Mouse (Mus musculus) right cerebral cortex, postnatal 36 days (tissue): Measurements from ENCODE around the gene Ankrd33.

Experiments
- DNase-seq, 2 experiments: peaks; one replicate each; pipeline ENCODE4 v3.0.0; 2022; ENCODE audit warnings: low spot score in 2 of 2, mixed read lengths in 1 of 2

Gene Ankrd33

DNA sequence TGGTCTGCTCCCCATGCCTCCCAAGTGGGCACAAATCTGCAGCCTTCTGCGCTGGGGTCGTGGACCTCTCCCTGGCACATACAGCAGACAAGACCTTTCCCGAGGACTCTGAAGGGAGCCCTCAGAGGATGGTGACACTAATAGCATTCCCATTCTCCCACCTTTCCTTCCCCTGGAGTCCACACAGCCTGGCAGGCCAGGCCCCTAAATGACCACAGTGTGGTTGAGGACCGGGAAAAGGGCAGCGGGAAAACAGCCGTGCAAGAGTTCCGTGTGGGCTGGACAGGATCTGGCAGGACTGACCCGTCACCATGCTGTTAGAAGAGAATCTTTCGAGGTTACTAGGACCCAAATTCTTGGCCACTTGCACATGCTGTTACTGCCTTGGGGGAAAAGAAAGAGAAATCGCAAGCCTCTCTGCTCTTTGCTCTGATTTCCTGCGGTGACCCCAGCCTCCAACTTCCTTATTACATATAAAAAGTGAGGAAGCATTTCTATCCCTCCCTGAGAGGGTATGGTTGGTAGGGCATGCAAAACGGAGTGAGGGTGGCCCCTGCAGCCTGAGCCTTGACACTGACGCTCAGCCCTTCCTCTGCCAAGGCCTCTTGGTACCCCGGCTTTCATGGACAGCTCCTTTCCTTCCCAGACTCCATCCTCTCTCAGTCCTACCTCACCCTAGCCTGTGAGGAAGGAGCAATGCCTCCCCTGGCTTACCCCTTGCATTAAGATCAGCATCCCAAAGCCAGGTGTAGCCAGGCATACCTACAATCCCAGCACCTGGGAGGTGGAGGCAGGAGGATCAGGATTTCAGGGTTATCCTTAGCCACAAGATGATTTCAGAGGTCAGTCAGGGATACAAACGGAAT, 30.8 kb downstream of the Ankrd33 start:
- DNase-seq: no peak

DNA sequence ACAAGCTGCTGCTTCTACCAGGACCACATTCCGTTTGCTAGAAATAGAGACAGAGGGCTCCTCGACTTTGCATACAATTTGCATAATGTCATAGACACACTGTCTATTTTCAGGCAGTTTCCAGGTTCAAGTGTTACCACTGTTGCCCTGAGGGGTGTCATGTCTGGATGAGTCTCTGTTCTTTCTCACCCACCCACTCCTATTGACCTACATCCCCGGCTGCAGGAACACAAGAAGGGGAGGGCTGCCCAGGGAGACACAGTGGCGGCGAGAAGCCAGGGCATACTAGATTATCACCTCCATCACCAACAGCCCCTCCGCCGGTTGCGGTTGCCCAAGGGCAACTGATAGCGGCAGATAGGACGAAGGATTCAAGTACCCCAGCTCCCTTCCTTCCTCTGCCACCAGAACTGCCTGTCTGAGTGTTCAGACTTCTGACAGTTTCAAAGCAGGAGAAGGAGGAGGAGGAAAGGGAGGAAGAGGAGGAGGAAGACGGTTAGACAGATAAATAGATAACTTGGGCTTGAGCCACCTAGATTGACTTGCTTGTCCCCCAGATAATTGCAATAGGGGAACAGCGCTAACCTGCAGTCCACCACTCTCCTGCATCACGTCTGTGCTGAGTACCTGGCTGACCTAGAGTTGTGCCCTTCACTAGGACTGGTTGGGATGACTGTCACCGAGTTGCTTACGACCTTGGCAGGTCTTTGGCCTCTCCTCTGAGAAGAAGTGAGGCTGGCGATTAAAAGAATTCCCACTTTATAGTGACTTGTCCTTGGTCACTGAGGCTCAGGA, 31.8 kb downstream of the Ankrd33 start:
- no peak for DNase-seq

DNA sequence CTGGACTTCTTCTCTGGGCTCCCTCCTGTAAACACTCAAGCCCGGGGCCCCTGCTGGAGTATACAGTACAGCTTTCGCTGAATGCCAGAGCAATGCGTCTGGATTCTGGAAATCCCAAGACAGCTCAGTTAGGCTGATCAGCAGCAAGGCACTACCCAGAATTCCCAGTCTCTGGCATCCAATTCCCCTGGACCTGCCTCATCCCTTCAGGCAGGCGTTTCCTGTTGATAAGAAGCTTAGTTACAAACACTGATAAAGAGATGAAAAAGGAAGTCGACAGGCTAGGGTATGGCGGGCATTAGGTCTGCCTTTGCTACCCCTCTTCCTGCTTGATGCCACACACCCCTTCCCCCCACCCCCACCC, 32.3 kb downstream of the Ankrd33 start:
- DNase-seq: no peak

DNA sequence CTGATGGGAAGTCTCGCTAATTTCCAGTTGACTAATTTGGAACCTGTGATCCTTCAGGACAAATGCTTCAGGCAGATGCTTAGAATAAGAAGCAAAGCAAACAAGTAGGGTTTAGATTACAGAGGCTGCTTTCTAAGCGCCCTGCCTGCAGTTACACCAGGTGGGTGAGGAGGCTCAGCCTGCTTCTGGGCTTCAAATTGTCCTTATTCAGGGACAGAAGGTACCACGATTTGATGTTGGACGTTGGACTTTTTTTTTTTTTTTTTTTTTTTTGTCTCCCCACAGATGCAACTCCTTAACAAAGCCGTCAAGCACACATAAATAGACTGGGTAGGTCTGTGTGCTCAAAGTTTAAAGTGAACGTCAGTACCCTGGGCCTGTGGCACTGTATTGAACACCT, 33.0 kb downstream of the Ankrd33 start:
- DNase-seq: no peak

DNA sequence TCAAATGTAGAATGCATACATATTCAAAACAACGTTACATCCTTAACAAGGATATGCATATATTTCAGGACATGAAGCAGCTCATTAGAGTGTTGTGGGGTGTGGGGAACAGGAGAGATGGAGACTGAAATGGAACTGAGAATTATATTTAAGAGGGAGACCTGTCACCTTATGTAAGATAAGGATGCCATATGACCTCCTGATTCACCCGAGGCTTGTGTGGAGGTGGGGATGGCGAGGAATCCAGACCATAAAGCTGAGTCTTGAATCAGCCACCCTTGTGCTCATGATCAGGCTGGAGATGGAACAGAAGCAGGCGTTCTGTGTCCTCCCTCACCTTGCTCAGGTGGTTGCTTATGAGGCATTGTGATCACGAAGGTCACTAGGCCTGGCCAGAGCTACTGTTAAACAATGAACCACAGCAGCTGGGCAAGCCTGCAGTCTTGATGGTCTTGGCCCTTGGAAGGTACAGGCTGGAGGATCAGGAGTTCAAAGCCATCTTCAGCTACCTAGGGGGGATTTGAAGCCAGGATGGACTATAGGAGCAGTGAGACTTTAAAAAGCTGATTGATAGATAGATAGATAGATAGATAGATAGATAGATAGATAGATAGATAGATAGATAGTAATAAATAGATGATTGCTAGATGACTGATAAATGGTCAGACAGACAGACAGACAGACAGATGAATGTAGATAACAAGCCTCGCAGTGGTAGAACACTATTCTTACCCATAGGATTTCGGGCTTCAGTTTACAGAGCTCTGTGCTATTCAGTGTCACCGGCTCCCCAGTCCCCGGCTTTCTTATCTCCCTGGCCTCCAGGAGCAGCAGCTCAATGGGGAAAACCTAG, 36.1 kb downstream of the Ankrd33 start:
- DNase-seq: no peak

DNA sequence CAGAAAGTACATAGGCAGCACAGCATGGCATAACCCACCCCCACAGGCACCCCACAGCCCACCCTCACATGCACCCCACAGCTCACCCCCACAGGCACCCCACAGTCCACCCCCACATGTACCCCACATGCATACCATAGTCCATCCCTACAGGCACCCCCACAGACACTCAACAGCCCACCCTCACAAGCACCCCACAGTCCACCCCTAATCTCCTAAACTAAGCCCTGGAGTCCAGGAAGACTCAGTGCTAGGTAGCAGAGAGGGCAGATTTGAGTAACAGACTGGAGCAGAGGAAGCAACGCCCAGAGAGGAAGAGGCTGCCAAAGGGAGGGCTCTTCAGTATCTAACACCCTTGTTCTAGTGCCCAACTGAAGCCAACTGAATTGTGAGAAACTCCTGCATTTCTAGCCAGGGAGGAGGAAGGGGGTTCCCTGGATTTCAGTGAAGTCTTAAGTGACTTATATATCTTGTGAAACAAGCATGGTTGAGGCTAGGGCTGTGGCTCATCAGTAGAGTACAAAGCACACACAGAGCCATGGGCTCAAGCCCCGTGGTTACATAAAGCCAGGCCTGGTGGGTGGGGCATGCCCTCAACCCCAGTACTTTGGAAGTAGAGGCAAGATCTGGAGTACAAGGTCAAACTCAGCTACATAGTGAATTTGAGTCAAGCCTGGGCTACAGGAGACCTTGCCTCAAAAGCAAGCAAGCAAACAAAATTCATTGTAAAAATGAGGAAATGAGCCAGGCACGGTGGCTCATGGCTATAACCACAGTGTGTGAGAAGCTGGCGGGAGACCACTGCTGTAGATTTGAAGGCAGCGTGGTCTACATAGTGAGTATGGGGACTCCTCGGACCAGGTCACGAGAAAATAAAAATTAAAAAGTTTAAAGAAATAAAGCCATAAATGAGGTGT, 39.4 kb downstream of the Ankrd33 start:
- DNase-seq: no peak

DNA sequence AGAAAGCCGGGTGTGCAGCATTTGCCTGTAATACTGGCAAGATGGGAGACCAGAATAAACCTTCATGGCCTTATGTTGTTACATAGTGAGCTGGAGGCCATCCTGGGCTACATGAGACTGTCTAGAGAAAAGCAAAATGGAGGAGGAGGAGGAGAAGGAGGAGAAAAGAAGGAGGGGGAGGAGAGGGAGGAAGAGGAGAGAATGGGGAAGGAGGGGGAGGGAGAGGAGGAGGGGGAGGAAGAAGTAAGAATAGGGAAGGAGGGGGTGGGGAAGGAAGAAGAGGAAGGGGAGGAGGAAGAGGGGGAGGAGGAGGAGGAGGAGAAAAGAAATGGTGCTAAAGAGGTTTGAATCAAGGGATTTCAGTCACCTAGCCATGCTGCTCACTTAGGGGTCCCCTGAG, 44.6 kb downstream of the Ankrd33 start:
- DNase-seq: no peak

DNA sequence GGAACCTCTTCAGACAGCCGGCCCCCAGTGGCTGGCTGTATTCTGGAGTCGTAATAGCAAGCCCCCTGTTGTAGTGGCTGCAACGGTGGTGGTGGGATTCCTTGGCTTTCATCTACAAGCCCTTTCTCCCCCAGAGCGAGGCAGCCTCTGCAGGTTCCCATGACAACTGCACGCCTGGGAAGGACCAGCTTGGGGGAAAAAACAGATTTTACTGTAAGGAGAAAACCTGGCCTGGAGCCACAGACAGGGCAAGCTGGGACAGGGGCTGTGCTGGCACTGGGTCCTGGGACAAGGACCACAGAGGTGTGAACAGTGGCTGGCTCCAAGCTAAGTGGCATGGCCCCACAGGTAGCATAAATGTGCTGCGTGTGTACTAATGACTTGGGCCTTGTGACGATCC, 45.0 kb downstream of the Ankrd33 start:
- DNase-seq: no peak

DNA sequence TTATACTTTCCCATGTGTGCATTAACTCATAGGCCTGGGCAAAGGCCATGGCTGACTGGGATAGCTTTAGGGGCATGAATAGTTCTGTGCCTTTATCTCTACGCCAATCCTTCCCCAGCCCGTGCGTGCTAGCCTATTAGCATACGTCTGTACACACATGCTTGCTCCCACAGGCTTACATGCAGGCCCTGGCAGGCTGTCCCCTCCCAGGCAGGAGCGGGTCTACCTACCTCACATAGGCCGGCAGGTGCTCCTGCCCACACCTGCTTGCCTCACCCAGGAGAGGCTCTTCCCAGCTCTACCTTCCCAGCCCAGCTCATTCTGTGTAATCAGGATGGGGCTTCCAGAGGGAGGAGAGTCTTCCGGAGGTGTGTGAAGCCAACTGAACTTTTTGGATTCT, 46.0 kb downstream of the Ankrd33 start:
- DNase-seq: no peak

DNA sequence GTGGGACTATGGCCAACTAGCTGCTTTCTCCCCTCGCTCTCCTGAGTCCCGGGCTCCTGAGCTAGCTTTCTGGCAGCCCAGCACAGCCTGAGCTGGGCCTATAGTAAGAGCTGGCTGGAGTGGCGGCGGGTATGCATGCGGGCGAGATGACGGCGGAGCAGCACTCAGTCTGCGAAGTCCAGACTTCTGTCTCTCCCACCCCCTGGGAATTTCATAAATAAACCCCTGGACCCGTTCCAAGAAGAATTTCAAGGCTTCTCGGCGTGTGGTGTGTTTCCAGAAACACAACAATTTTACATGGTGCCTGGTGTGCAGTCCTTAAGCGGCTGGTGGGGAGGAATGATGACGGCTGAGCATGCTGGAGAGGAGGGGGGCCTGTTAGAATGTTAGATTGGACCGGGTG, 47.5 kb downstream of the Ankrd33 start:
- no peak for DNase-seq

DNA sequence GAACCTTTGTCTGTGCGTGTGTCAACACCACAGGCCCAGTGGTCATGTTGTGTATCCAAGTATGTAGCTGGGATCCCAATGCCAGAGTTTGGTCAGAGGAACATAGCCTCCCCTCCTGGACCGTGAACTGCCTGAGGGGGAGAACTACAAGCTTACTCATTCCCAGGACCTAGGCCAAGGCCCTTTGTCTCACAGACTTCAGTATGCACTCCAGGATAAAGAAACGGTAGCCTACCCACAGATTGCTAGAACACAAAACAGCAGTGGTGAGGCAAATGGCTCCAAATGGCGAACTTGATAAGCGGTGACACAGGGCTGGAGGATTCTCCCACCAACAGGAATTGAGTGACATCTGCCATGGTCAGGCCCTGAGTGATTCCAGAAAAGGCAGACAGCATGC, 48.3 kb downstream of the Ankrd33 start:
- DNase-seq: no peak

DNA sequence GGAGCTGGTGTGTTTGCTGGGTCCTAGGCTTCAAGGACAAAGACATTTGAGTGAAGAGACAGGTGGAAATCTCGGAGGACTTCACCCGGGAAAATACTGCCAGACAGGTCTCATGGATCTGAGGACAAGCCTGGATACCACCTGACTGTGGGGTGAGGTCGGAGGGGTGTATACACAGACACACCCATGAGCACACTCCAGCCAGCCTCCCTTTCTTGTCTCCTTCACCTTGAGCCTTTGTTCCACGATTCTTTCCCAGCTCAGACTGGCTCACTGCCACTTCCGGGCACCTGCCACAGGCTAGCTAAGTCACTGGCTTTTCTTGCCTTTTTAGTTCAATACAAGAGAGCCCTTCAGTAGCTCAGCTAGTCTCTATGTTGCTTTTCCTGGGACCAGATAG, 48.7 kb downstream of the Ankrd33 start:
- DNase-seq: no peak

DNA sequence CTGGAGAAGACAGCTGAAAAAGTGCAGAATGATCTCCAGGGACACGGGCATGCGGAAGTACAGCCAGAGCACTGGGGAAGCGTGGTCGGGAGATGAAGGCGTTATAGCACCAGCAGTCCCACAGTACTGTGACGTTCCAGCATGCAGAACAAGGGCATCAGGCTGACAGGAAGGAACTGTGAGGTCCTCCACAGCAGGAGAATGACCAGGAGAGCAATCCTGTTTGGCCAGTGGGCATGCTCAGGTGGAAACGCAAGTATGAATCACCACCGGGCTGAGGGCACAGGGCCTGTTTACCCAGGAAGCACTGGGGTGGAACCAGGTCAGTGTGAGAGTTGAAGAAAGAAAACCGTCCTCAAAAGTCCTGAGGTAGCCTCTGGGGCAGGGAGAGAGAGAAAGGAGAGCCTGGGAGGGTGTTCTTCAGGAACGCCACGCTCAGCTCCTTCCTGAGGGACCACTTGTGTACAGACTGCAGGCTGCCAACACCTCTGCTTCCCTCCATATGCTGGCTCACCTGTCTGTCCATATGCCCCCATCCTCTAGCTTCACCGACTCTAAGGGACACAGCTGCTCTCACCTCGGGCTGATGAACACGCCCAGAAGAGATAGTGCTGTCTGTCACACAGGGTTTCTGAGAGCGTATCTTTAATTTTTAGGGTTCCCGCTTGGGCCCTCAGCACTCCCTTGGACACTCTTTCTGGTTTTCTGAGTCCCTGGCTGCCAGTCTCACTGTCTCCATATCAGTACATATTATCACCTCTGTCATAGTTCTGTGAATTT, 50.3 kb downstream of the Ankrd33 start:
- DNase-seq: no peak

DNA sequence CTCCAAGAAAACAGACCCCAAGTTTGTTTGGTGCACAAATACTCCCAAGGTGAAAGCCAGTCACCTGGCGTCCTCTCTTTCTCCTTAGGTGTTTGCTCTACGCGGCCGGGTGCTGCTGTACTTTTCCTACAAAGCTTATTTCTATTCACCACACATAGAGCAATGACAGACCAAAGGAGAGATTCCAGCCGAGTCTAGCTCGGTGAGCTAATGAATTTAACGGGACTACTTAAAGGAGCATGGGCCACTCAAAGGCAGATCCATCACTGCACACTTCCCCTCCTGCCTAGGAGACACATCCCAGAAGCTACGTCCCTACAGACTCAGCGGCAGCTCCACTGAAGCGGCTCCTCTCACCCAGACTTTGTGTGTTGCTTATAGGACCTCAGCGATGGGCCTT, 52.0 kb downstream of the Ankrd33 start:
- DNase-seq: no peak
